Mouse (Mus musculus): Measurements from ENCODE around the gene Vipas39. TPM values are rescaled to one million over a fixed set of nuclear protein-coding genes. Genes with fewer than 3 reads are reported as not detected.
A peak's percentile ranks its signal among the peaks of the same experiment; 100 is the strongest.
"Not testable (repeated sequence)": the region's sequence is repeated elsewhere in the genome, so short reads cannot be mapped to it uniquely, and the experiment has no call there.

The Vipas39 gene
- total RNA-seq (2022), result 10 to 100 TPM; 34.6 to 53.1 (median 43.5) TPM

DNA sequence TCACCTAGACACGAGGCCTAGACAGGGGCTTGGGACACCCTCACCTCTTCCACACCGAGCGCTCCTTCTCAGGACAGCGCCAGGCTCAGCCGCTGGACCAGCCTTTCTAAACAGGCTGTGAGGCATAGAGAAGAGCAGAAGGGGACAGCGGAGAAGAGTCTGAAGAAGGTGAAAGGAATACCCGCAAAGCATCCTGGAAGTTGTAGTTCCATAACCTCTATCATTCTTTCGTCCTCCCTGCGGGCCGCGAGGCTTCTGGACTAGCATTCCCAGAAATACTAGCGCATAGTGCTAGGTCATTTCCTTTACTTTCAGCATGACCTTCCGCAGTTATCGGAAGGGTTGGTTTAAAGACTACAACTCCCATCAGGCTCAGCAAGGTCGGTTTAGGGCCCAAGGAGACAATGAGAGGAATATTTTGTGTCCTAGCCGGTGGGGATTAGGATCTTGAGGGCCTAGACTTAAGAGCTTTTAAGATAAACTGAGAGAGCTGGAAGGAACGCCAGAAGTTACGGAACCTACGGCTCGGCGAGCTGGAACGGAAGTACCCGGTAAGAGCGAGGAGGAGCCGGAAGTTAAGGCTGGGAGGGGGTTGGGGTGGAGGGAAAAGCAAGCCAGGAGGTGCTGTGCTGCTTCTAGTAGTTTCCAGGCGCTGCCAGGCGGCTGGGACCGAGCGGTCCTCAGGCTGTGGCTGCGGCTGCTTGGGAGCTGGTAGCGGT is at the start of gene Vipas39, which contains the start of gene Ahsa1:
Vipas39 (minus strand) TSS at position 149 of the 719 bp plus-strand sequence.
Ahsa1 (plus strand) TSS at position 372 of the 719 bp plus-strand sequence.
- DNase-seq, result peak; percentile 91

DNA sequence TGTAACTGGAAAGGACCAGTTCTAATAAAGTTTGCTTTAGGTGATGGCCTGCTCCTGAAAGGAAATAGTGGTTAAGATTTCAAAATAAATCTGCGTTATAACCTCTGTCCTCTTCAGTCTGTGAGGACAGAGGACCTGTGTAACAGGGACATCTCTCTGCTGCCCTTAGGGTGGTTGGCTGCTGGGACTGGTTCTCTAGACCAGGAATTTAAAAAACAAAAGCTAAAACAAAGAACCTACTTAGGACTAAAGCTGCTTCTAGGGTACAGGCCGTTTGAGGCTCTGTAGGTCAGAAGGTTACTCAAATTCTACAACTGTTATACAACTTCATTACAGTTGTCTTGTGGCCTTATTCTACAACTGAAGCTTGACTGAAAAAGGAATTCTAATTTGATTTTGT is 47.0 kb upstream of the Vipas39 start:
- DNase-seq, result no peak

DNA sequence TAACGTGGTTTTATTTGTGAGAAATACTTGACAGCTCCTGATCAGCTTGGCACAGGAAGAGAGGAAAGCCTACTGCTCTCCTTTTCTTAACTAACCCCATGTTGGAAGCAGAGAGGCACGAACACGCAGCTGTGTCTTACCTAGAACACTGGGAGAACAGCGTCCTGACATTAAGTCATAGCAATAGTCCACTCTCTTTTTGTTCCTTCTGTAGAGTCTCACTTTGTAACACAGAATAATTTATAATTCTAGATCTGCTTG is 40.5 kb upstream of the Vipas39 start:
- not testable (repeated sequence) for DNase-seq

DNA sequence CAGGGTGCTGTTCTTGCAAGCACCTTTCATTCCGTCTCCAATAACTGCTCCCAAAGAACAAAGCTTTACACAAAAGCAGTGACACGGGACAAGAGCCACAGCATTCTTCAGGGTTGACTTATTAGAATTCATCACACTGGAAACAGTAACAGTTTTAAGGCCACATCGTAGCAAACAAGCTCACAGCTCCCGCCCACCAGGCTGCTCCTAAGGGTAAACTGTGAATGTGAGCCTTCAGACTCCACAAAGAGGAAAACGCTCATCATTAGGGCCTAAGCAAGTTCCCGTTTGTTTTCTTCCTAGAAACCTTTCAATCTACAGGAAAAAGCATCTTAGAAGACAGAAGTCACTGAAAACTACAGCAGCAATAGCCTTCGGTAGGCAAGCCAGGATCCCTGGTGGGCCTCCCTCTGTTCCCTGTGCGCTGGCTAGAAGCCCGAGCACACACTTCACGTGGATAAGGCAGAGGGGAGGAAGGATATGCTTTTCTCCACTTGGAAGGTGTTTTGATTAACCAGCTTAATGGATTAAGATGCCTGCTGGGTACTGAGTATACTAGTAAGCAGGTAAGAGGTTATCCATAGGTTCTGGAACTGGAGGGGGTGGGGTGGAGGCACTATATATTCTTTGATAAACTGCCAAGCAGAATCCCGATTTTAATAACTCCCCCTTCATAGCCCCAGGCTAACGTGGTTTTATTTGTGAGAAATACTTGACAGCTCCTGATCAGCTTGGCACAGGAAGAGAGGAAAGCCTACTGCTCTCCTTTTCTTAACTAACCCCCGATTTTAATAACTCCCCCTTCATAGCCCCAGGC is 39.9 kb upstream of the Vipas39 start:
- DNase-seq, result no peak

DNA sequence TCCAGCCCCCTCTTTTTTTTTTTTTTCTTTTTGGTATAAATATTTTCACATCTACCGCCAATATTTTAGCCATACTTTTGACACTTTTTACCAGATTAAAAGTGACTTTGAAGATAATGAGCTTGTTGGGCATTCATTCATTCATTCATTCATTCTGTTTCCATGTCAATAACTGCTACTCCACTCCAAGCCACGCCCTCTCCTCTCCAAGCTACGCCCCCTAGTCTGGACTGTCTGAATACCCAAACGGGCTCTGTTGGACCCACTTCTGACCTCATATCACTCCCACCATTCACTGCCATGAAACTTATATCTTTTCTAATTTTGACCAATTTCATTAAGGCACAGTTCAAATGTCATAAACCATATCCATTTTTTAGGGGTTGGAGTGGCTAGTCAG is 35.1 kb upstream of the Vipas39 start:
- DNase-seq, result no peak

DNA sequence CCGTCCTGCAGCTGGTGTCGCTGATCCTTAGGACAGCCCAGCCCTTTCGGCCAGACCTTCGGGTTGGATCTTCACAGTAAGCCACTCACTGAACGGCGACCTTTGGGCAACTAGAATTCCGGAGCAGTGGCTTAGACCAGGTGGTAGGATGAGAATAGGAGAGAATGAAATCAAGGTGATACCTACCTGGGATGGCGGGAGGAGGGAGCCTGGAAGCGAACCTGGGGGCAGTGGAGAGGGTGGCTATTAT is 34.3 kb upstream of the Vipas39 start:
- no peak for DNase-seq

DNA sequence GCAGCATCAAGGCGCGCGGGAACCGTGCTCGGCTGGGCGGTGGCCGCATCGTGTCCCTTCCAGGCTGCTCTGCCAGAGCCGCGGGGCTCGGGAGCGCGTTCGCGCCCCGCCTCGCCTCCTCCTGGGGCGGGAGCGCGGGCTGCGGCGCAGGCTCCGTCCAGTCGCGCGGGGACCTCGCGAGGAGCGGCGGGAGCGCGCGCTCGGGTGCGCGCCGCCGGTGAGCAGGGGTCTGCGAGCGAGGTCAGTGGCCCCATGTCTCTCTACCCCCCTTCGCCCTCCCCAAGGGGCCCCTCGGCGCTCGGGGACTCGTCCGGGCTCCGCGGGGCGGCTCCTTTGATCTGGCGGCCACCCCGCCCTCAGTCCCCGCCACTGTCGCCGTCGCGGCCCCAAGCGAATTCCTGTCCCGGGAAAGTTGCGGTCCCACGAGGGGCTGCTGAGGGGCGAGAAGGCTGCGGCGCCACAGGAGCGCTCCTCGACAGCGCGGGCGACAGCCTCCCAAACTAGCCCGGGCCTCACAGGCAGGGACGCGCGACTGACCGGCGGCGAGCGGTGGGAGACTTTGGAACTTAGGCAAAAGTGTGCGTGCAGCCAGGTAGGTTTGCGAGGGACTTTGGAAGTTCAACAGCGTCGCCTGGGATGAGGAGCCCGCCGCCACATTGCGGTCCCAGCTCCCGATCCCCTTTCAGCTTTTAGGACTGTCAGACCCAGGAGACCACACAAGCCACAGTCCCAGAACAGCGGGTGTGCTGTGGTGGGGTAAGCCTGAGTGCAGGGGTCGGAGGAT is 33.8 kb upstream of the Vipas39 start, which contains the start of gene Ism2:
Ism2 (minus strand) TSS at position 49 of the 784 bp plus-strand sequence.
- DNase-seq, result no peak

DNA sequence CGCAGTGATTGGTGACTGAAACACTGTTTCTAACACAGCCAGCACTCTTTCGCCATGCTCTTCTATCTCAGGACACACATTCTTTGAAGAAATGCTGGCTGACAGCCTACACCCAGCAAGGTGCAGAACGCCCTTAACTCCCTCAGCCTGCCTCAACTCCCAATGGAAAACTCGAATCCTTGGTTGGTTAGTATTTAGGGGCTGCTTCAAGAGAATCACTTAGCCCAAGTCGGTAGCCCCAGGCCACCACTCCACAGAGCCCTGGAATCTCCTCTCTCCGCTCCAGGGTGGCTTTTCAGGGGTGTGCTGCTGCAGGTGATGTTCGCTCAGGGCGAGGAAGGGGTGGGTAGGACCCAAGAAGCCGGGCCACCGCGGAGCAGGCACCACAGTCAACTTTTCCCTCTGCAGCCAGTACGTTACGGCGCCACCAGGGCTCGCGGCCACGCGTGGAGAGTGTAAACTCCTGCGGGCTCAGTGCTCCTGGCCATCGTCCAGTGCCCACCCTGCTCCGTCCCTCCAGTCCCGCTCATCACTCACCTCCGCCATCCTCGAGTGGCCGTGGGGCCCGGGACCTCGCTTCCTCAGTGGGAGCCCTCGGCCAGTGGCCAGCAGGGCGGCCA is 33.1 kb upstream of the Vipas39 start:
- no peak for DNase-seq

DNA sequence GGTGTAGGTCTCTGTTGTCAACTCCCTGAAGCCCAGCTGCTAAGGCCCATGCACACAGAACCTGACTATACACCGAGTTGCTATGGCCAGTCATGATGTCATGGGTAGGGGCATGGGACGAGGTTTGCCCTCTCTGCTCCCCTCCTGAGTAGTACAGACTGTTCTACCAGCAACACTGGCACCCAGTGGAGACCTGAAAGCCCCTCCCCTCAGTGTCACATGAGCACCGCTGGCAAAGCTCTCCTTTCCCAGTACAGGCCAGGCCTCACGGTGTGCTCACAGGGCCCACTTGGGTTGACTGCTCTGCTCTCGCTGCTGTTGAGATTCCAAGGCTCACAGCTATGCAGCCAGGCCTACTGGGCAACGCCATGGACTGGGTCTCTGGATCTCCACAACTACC is 27.9 kb upstream of the Vipas39 start:
- no peak for DNase-seq

DNA sequence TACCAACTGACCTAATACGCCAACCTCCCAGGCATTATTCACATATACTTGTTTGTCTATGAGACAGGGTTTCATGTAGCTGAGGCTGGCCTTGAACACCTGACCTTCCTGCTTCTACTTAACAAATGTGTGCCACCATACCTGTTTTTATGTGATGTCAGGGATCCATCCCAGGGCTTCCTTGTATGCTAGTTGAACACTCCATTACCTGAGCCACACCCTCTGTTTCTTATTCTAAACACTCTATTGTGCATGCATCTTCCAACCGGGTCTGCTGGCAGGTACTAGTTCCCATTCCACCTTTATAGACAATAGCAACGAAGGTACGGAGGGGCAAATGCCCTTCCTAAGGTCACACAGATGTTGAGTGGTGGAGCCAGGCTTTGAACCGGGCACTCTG is 23.0 kb upstream of the Vipas39 start:
- no peak for DNase-seq

DNA sequence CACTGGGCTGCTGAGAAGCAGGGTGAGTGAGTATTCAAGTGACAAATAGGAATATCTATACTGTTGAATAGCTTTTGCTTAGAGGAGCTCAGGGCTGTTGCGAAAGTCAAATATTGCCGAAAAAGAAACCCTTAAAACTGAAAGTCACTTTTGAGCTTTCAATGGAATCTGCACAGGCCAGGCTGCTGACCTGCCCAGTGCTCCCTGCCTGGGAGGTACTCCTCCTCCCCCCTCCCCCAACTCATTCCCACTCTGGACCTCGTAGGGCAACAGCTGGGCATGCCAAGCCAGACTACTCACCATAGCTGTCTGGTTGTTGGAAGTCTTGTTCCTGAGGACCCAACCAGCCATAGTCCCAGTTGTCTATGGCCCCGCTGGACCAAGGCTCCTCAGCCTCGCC is 18.7 kb upstream of the Vipas39 start:
- DNase-seq, result no peak

DNA sequence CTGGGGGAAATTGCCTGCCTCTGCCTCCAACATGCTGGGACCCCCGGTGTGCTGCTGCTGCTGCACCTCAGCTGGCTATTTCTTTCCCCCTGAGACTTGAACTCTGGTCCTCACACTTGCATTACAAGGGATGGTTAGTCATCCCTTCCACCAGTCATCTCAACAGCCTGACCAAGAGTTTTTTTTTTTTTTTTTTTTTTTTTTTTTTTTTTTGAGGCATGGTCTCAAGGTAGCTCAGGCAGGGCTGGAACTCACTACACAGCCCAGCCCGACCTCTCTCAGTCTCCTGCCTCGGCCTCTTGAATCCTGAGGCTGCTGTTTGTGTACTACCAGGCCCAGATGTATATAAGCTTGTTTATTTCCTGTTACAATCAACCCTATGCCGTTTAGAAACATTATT is 18.2 kb upstream of the Vipas39 start:
- DNase-seq, result no peak

DNA sequence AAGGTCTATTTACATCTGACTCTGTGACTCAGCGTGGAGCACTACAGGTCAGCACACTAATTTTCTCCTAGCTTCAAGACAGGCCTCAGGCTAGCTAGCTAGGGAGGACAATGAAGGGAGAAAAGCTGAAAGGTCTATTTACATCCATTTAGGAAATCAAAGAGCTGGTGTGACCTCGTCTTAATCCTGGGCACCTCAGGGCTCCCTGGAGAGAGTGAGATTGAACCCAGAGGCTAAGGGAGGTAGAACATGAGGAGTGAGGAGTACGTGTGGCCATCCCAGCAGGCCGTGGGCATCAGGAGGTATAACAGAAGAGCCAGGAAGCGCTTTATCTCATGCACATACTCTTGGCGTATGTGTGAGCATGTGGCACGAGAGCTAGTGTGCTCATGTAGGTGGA is 17.6 kb upstream of the Vipas39 start:
- no peak for DNase-seq

DNA sequence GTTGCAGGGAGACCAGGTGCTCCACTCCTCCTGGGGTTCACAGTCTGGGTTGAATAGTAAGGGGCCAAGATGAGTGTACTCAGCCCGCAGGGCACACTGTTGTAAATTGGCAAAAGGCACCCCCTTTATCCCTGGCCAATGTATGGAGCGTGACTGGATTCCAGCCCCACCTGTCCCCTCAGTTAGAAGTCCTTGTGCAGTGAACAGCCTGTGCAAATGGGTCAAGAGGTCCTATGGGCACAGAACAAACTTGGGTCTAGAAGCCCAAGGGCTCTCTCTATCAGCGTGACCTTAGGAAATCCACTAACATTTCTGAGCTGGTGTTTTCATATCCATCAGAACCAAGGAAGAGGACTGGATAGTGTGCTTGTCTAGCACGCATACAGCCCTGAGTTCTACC is 16.7 kb upstream of the Vipas39 start:
- no peak for DNase-seq

DNA sequence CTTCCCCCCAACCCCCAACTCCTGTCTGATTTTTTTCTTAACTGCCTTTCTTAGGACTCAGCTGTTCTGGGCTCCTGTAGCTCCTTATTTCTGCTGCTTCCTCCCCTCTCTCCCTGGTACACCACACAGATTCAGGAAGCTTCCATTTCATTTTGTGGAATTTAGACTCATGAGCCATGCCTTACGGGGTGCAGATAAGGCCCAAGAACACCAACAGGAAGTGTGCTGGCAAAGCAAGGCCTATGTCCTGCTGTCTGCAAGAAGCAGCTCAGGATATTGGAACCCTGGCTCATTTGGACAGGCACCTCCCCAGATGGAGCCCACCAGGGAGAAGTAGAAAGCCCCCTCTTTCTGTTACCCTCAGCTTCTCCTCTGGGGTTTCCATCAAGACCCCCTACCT is 15.7 kb upstream of the Vipas39 start:
- DNase-seq, result no peak

DNA sequence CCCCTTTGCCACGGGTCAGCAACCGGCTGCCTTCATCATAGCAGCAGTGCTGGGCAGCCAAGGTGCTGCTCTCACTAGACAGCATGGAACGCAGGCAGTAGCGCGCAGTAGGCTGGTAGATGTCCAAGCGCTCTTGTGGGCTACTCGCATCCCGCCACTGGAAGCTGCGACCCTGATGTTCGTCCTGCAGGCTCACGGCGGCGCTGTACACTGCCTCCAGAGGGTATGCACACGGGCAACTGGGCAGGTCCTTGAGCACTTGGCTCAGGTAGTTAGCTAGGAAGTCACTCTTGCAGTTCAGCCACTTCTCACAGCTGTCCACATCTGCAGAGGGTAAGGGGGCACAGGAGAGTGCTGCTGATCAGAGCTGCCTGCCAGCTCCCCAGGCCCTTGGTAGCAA is 13.8 kb upstream of the Vipas39 start:
- DNase-seq, result no peak

DNA sequence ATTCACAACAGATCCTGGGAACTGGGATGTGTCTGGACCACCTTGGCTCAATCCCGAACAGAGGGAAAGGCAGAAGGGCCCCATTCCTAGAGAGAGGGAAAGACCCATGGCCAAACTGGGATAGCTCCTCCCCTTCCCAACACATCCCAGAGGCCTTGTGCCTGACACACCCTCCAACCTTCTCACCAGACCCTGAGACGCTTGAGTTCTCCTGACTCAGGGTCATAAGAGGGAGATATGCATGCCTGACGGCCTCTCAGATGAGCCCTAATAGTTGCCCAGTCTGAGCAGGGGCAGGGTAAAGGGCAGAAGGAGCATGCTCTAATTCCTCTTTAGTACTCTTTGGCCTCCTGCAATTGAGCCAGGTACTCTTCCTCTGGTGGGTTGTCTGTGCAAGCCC is 13.3 kb upstream of the Vipas39 start:
- DNase-seq, result no peak

DNA sequence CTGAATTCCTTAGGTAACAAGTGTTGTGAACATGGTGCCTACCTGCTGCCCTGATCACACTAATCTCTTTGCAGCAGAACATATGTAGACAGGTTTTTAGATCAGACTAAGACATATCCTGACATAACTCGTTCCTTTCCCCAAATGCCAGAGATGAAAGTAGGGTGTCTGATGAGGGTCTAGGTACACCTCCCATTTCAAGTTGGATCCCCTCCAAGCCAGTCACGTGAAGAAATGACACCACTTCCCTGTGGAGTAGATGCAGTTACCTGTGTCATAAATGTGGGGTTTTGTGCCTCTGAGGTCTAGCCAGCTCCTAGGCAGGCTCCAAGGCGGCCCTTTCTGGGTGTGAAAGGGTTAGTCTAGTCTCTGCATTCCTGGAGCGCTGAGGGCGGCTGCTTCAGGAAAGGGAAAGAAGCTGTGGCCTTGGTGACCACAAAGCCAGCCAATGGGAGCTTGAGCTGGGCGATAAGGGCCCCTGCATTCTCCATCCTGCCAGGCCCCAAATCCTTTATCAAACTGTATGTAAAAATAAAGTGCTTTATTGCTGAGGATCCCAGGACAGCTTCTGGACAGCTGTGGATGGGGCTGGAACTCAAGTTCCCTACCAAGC is 12.2 kb upstream of the Vipas39 start:
- DNase-seq, result no peak

DNA sequence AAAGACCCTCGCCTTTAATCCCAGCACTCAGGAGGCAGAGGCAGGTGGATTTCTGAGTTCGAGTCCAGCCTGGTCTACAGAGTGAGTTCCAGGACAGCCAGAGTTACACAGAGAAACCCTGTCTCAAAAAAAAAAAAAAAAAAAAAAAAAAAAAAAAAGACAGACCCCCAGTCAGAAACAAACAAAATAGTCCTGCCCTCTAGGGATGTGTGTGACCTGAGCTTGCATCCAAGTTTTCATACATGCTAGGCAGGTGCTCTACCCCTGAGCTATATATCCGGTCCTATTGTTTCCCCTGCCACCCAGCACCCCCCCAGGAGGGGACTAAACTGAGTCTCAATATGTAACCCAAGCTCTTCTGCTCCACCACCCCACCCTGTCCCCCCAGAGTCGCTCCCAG is 11.2 kb upstream of the Vipas39 start:
- DNase-seq, result not testable (repeated sequence)

DNA sequence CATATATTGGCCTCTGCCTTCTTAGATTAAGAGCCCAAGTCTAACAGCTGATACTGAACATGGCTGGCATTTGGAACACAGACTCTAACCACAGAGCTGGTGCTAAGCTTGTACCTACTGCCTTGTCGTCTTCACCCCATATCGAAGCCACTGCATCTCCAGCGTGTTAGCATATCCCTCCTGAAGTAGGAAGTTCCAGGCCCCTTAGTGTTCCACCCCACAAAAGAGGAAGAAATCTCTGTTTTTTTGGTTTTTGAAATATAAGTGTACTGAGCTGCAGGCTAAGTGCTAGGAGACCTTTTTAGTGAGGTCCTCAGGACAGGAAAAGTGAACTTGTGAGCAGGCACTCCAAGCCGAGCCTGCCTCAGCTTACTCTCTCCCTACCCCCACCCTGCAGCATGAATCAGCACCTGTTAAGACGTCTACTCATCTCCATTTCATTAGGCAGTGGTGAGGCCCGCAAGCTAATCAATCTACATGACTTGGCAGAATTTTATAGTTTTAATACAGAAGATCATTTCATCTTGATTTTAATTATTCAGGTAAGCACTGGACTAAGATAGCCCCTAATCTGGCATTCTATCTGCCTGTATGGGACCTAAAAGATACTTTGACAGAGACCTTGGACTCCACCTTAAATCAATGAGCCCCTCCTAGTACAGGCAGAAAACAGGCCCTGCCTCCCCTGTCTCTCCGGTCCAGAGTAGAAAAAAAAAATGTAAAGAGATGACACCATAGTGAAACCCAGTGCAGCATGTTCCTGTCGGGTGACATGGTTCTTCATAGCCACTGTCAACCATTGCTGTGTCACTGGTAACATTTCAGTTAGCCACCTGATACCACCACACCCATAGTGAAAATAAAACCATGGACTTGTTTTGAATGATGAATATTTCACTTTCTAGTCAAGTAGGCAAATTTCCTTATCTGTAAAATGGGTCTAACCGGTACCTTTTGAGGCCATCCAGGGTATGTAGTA is 9.1 kb upstream of the Vipas39 start:
- DNase-seq, result no peak

DNA sequence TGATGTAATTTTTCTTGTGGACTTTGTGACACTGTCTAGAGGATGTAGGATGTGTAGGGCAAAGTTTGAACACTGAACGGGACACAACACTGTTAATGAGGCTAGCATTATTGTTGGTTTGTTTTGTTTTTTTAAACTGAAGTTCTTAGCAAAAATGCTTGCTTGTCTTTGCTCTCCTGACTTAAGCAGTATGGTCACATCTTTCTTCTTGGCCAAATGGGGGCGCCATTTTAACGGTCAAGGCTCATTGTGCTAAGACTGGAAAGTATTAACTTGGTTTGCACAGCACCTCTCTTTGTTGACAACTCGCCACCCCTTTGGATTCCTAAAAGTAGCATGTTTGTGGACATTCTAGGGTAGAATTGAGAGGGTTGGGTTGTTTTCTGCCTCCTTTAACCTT is 1.6 kb upstream of the Vipas39 start:
- no peak for DNase-seq

Measured in adrenal gland, adult 8-10 months (tissue).